In genomic region chr14:48288600-48288999, GRCm38 (mm10) we compare ENCODE assay signal across 23 mouse cellular contexts.
DNase-seq lines count a peak whose midpoint lies in the region; TF ChIP-seq lines count a peak whose summit lies in the region.
"Had no signal": no experiment of that assay in that cellular context is flagged by ENCODE, and none has a peak within 500 bp of the region (broad histone marks: within the 10 kb centered on the region; RNA-seq: fewer than 3 reads in every experiment).

No protein-coding gene starts in this region.

- no peak overlapping the region for H3K4me3 ChIP-seq in olfactory bulb, adult 2 months (ENCODE audit: insufficient read depth, low read depth, low read length)
- H3K4me3 ChIP-seq: embryonic facial prominence, embryonic 12.5 days; erythroblast, embryonic 14.5 days; forebrain, embryonic 13.5 days; gastrocnemius, adult 2 months; hindbrain, embryonic 10.5 days; intestine, embryonic 15.5 days; midbrain, embryonic 10.5 days had no signal

- H3K27ac ChIP-seq in olfactory bulb, adult 2 months (ENCODE audit: insufficient read depth, low read depth, low read length): peak overlapping the region; percentile 85
- H3K27ac ChIP-seq: embryonic facial prominence, embryonic 12.5 days; forebrain, embryonic 13.5 days; hindbrain, embryonic 10.5 days; intestine, embryonic 15.5 days; midbrain, embryonic 10.5 days had no signal

- TF ChIP-seq POLR2A in olfactory bulb, adult 2 months (IDR thresholded peaks at IDR 0.05; ENCODE audit: insufficient read depth, low read depth, low read length): no peak

- H3K4me1 ChIP-seq in olfactory bulb, adult 2 months (ENCODE audit: control insufficient read depth, insufficient read depth, low read length): peaks cover 13% of the 10 kb centered on the region
- H3K4me1 ChIP-seq: embryonic facial prominence, embryonic 12.5 days; hindbrain, embryonic 10.5 days; intestine, embryonic 15.5 days; midbrain, embryonic 10.5 days had no signal

- DNase-seq in adrenal gland, postnatal 14 days: peak; percentile 18
- DNase-seq in adrenal gland, postnatal 4 days (ENCODE audit: low spot score in 2 of 2): no peak
- DNase-seq in lung, postnatal 25 days (ENCODE audit: low spot score): peak; percentile 28
- DNase-seq in lung, postnatal 10 days: no peak
- peak; percentile 65 for DNase-seq in NIH3T3 (ENCODE audit: low read depth)
- DNase-seq in gastrocnemius, postnatal 4 days (ENCODE audit: low spot score in 2 of 2): no peak
- DNase-seq: adrenal gland, adult 8-10 months; B cell, adult 2 months; cerebellum, adult 11-12 months; cerebellum, postnatal 10 days; gastrocnemius, adult 2 months; kidney, adult 9 months; kidney, postnatal 25 days; layer of hippocampus, postnatal 36 days; right cerebral cortex, postnatal 25 days; spleen, adult 18-20 months had no signal

- no peak for TF ChIP-seq CTCF in olfactory bulb, adult 2 months (IDR thresholded peaks at IDR 0.05; ENCODE audit: insufficient read depth, low read depth, low read length)

- WGBS in olfactory bulb, adult 2 months: 19% methylated on average over 2 of the region's 2 CpGs

Comparison
In these comparisons a context has a peak if more than half of its experiments do, and no peak if none do; other contexts are left out.
1. DNase-seq: peak in adrenal gland, postnatal 14 days (single experiment), lung, postnatal 25 days (single experiment) and NIH3T3 (single experiment); none in adrenal gland, postnatal 4 days (0 of 2), lung, postnatal 10 days (single experiment) and gastrocnemius, postnatal 4 days (0 of 2).